Mouse (Mus musculus): ENCODE measurements around the gene Insm1.

DNA sequence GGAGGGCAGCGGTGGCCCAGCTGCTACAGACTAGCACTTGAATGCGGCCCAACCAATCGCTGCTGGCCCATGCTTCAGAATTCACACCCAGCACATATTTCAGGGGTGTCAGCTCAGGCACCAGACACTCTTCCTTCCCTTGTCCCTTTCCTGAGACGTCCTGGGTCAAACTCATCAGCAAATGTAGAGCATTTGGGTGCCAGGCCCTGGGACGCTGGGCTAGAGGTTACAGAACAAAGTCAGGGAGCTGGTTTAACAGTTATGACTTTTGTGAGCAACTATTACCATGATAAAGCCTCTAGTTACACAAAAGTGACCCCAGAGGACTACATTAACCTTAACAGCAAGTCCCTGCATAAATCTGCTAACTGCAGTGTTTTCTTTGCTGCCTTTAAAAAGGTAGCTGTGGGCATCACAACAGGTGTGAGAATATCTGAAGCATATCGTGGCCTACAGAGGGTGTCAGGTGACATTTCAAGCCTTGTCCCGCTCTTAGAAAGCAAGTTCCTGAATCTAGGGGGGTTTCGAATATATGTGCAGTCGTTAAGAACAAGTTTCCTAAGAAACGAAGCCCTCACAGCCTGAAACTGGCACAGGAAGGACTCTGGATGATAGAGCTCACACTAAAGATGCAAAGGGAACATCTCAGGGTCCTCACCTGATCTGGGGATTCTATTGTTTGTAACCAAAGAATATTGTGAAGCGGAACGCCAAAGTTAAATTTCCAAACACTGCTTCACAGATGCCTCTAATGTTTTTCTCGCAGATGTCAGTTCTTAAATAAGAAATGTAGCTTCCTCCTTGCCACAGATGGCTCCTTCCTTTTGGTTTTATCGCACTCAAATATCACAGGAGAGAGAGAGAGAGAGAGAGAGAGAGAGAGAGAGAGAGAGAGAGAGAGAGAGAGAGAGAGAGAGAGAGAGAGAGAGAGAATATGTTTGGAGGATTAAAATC, 5.3 kb upstream of the Insm1 start:
- TF ChIP-seq EP300 (IDR thresholded peaks at IDR 0.05; ENCODE audit: low read depth), result no peak
- no peak for TF ChIP-seq CTCF (IDR thresholded peaks at IDR 0.05; ENCODE audit: low read depth)

Data from heart, postnatal 0 days (tissue).